Mouse (Mus musculus) myocyte (in vitro differentiated cells): ENCODE measurements around the gene Sgk2. TPM values are rescaled to one million over a fixed set of nuclear protein-coding genes. Genes with fewer than 3 reads are reported as not detected.
A peak's percentile ranks its signal among the peaks of the same experiment; 100 is the strongest.

ENCODE experiments used
- H3K27me3 ChIP-seq: one replicate; pipeline ENCODE4 v1.6.1; 2011; ENCODE audit not compliant: control insufficient read depth, insufficient read depth, insufficient read length
- H3K36me3 ChIP-seq: one replicate; pipeline ENCODE4 v1.6.1; 2011; ENCODE audit not compliant: control insufficient read depth, insufficient read depth
- H3K4me2 ChIP-seq: one replicate; pipeline ENCODE4 v1.6.1; 2011; ENCODE audit warnings: low read depth, control low read depth
- H3K4me3 ChIP-seq: one replicate; pipeline ENCODE4 v1.5.1; 2011; ENCODE audit warnings: mild to moderate bottlenecking, control low read depth, moderate library complexity
- H3K79me2 ChIP-seq: one replicate; pipeline ENCODE4 v1.6.1; 2011; ENCODE audit not compliant: control insufficient read depth, insufficient read depth
- H3ac ChIP-seq: one replicate; pipeline ENCODE4 v1.6.1; 2011; ENCODE audit not compliant: control insufficient read depth, insufficient read length
- CEBPB ChIP-seq: IDR thresholded peaks from 2 replicates; pipeline ENCODE4 v1.6.1; 2011; ENCODE audit warnings: mild to moderate bottlenecking, moderate library complexity; ENCODE audit not compliant: poor library complexity, insufficient read depth, severe bottlenecking
- E2F4 ChIP-seq: IDR thresholded peaks from one replicate; pipeline ENCODE4 v1.6.1; 2011; ENCODE audit warnings: mild to moderate bottlenecking, control low read depth, moderate library complexity; ENCODE audit not compliant: insufficient read depth
- MAX ChIP-seq: IDR thresholded peaks from one replicate; pipeline ENCODE4 v1.6.1; 2011; ENCODE audit warnings: low read depth, mild to moderate bottlenecking, control low read depth
- MYOD1 ChIP-seq, 3 experiments: IDR thresholded peaks; one replicate each; pipeline ENCODE4 v1.6.1; 2011; ENCODE audit warnings: control low read depth in 2 of 3, low read depth in 2 of 3, mild to moderate bottlenecking in 2 of 3, moderate library complexity in 1 of 3; ENCODE audit not compliant: insufficient read length in 2 of 3, control insufficient read depth in 1 of 3
- MYOG ChIP-seq, 3 experiments: IDR thresholded peaks; one replicate each; pipeline ENCODE4 v1.6.1; 2011; ENCODE audit warnings: control low read depth in 2 of 3, low read depth in 2 of 3, mild to moderate bottlenecking in 2 of 3; ENCODE audit not compliant: insufficient read length in 2 of 3, control insufficient read depth in 1 of 3, insufficient read depth in 1 of 3
- POLR2A ChIP-seq: IDR thresholded peaks from one replicate; pipeline ENCODE4 v1.6.1; 2011; ENCODE audit warnings: low read depth, mild to moderate bottlenecking, control low read depth, moderate library complexity; ENCODE audit not compliant: insufficient read length
- POLR2AphosphoS2 ChIP-seq: IDR thresholded peaks from one replicate; pipeline ENCODE4 v1.6.1; 2011; ENCODE audit warnings: low read depth, control low read depth; ENCODE audit not compliant: insufficient read length
- REST ChIP-seq: IDR thresholded peaks from one replicate; pipeline ENCODE4 v1.6.1; 2011; ENCODE audit warnings: mild to moderate bottlenecking, control low read depth, moderate library complexity; ENCODE audit not compliant: insufficient read depth, insufficient read length
- SRF ChIP-seq: IDR thresholded peaks from one replicate; pipeline ENCODE4 v1.6.1; 2011; ENCODE audit warnings: low read depth; ENCODE audit not compliant: control insufficient read depth, insufficient read length
- TCF12 ChIP-seq: IDR thresholded peaks from one replicate; pipeline ENCODE4 v1.6.1; 2011; ENCODE audit warnings: mild to moderate bottlenecking, control low read depth; ENCODE audit not compliant: poor library complexity, insufficient read depth, severe bottlenecking
- TCF3 ChIP-seq: IDR thresholded peaks from one replicate; pipeline ENCODE4 v1.6.1; 2011; ENCODE audit warnings: low read depth, control low read depth; ENCODE audit not compliant: insufficient read length
- USF1 ChIP-seq: IDR thresholded peaks from one replicate; pipeline ENCODE4 v1.6.1; 2011; ENCODE audit warnings: low read depth, mild to moderate bottlenecking, control low read depth, moderate library complexity
- polyA plus RNA-seq: library from polyadenylated mRNA; unstranded; fragments of >200 nt; fragmentation: generic; extraction: Trizol; gene quantifications from one replicate; pipeline ENCODE4 v1.2.1, GENCODE M21; 2012; ENCODE audit warnings: missing spikeins

The Sgk2 gene
- polyA plus RNA-seq, 1 experiment: not detected

- Histone ChIP-seq H3K79me2 (no peaks in the 10 kb centered on the region), H3K4me3 (no peak overlapping the region)
Observed at GRCm38 (mm10) chr2:162986764-162987163, 366 bp upstream of the Sgk2 start.

GRCm38 (mm10) chr2:162988235-162988634, 1.1 kb downstream of the Sgk2 start:
- no peak for TF ChIP-seq CEBPB
- TF ChIP-seq TCF12: no peak
- no peak for TF ChIP-seq POLR2A
- TF ChIP-seq MYOG (IDR thresholded peaks at IDR 0.05; ENCODE audit: control insufficient read depth in 1 of 3, insufficient read depth in 1 of 3, insufficient read length in 2 of 3, low read depth in 2 of 3): no peak
- no peak for TF ChIP-seq MAX
- no peak for TF ChIP-seq MYOD1 (IDR thresholded peaks at IDR 0.05; ENCODE audit: control insufficient read depth in 1 of 3, insufficient read length in 2 of 3, low read depth in 2 of 3)
- no peak for TF ChIP-seq E2F4
- no peak for TF ChIP-seq REST
- no peak for TF ChIP-seq POLR2AphosphoS2
- no peak for TF ChIP-seq TCF3
- no peak for TF ChIP-seq USF1
- no peak for TF ChIP-seq SRF
- H3K36me3 ChIP-seq: no peaks in the 10 kb centered on the region
- H3K4me2 ChIP-seq: no peak overlapping the region

More at GRCm38 (mm10) chr2:162986764-162987163, 366 bp upstream of the Sgk2 start:
- Histone ChIP-seq H3K4me2 (peak overlapping the region; percentile 42), H3K36me3 (no peaks in the 10 kb centered on the region), H3K27me3 (no peaks in the 10 kb centered on the region), H3ac (no peak overlapping the region)
- TF ChIP-seq POLR2A (no peak), POLR2AphosphoS2 (no peak), CEBPB (no peak), E2F4 (no peak), MAX (no peak), TCF3 (no peak), SRF (no peak)

DNA sequence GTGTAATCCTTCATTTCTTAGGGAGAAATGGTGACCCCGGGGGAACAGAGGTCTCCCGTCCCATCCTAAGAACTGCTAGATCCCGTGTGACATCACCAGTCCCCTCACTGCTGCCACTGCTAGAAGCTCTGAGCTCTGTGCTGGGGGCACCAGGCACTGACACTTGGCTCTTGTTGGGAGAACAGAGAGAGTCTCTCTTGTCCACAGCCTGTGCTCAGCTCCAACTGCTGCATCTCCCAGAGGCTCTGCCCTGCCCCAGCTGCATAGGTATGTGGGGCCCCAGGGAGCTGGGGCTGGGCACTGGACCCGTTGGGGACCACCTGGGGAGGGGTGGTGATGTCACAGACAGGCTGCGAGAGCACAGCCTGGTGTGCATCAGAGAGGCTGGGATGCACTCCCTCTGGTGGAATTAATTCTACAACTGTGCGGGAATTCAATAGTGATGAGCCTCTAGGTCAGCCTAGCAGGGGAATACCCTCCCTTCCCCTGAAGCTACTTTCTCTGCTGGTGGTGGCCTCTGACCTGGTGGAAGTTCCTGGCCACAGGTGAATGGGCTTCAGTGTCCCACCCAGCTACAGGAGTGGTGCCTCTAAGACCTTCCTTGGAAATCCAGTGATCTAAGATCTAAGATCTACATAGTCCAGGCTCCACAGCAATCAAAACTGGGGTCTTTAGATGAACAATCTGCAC, 4.4 kb downstream of the Sgk2 start:
- Histone ChIP-seq H3ac (no peak overlapping the region), H3K4me3 (no peak overlapping the region), H3K27me3 (peaks cover 11% of the 10 kb centered on the region), H3K36me3 (no peaks in the 10 kb centered on the region), H3K4me2 (no peak overlapping the region), H3K79me2 (no peaks in the 10 kb centered on the region)
- TF ChIP-seq MYOD1 (IDR thresholded peaks at IDR 0.05; ENCODE audit: control insufficient read depth in 1 of 3, insufficient read length in 2 of 3, low read depth in 2 of 3) (no peak), POLR2AphosphoS2 (no peak), SRF (no peak), MAX (no peak), MYOG (IDR thresholded peaks at IDR 0.05; ENCODE audit: control insufficient read depth in 1 of 3, insufficient read depth in 1 of 3, insufficient read length in 2 of 3, low read depth in 2 of 3) (no peak), TCF3 (no peak), USF1 (no peak), POLR2A (no peak), TCF12 (no peak), REST (no peak), CEBPB (no peak), E2F4 (no peak)

More at GRCm38 (mm10) chr2:162988235-162988634, 1.1 kb downstream of the Sgk2 start:
- H3K79me2 ChIP-seq: no peaks in the 10 kb centered on the region
- no peak overlapping the region for H3ac ChIP-seq
- H3K27me3 ChIP-seq: peaks cover 5% of the 10 kb centered on the region
- H3K4me3 ChIP-seq: no peak overlapping the region

GRCm38 (mm10) chr2:162992084-162992437, 4.9 kb downstream of the Sgk2 start:
- Histone ChIP-seq H3K4me3 (no peak overlapping the region), H3ac (no peak overlapping the region), H3K27me3 (peaks cover 11% of the 10 kb centered on the region), H3K79me2 (no peaks in the 10 kb centered on the region), H3K4me2 (no peak overlapping the region), H3K36me3 (no peaks in the 10 kb centered on the region)
- no peak for TF ChIP-seq POLR2AphosphoS2
- no peak for TF ChIP-seq TCF12
- no peak for TF ChIP-seq MYOG (IDR thresholded peaks at IDR 0.05; ENCODE audit: control insufficient read depth in 1 of 3, insufficient read depth in 1 of 3, insufficient read length in 2 of 3, low read depth in 2 of 3)
- no peak for TF ChIP-seq MYOD1 (IDR thresholded peaks at IDR 0.05; ENCODE audit: control insufficient read depth in 1 of 3, insufficient read length in 2 of 3, low read depth in 2 of 3)

DNA sequence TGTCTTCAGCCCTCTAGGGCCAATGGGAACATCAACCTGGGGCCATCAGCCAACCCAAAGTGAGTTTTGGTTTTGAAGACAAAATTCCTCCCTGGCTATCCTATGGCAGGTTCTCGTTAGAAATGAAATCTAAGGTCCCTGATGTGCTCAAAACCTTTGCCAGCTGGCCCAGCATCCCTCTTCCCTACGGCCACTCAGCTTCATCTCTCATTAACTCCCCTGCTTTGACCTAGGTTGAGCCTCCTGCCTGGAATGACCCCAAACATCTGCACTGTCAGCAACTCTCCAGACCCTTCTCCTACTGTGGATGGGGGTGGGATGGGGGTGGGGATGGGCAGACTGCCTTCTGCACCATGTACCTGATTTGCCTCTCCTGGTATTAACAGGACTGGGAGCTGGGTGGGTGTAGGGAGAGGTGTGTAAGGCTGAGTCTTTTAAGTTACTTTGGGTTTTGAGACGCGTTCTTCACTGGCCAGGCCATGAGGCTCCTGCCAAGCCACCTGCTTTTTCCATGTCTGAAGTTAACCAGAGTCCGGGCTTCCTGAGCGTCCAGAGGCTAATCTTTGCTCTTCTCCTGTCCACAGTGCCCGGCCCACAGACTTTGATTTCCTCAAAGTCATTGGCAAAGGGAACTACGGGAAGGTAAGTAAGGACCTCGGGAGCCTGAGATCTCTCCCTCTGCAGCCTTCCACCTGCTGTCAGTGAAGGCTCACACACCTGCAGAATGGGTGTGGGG, 6.9 kb downstream of the Sgk2 start:
- Histone ChIP-seq H3K79me2 (no peaks in the 10 kb centered on the region), H3ac (no peak overlapping the region), H3K4me2 (no peak overlapping the region), H3K36me3 (no peaks in the 10 kb centered on the region), H3K27me3 (peaks cover 11% of the 10 kb centered on the region), H3K4me3 (no peak overlapping the region)
- no peak for TF ChIP-seq TCF12
- TF ChIP-seq TCF3: no peak
- TF ChIP-seq USF1: no peak
- no peak for TF ChIP-seq POLR2AphosphoS2
